In genomic region chr19:56265149-56265548, GRCm38 (mm10) we compare ENCODE assay signal across 12 mouse cellular contexts. TPM values are rescaled to one million over a fixed set of nuclear protein-coding genes. Genes with fewer than 3 reads are reported as not detected.
DNase-seq lines count a peak whose midpoint lies in the region; ATAC-seq and TF ChIP-seq lines count a peak whose summit lies in the region.
"Had no signal": no experiment of that assay in that cellular context is flagged by ENCODE, and none has a peak within 500 bp of the region (broad histone marks: within the 10 kb centered on the region; RNA-seq: fewer than 3 reads in every experiment).

No protein-coding gene starts in this region.

- TF ChIP-seq CTCF in hindbrain, postnatal 0 days (IDR thresholded peaks at IDR 0.05; ENCODE audit: low read depth): no peak

- no peaks in the 10 kb centered on the region for H3K9me3 ChIP-seq in heart, embryonic 12.5 days (replicated peaks)
- no peaks in the 10 kb centered on the region for H3K9me3 ChIP-seq in midbrain, embryonic 10.5 days (replicated peaks)
- H3K9me3 ChIP-seq in midbrain, embryonic 13.5 days: no peaks in the 10 kb centered on the region
- no peaks in the 10 kb centered on the region for H3K9me3 ChIP-seq in hindbrain, postnatal 0 days (ENCODE audit: low read length)
- H3K9me3 ChIP-seq: hindbrain, embryonic 12.5 days had no signal

- peak; percentile 26; the same call in 1 of the 2 replicates for ATAC-seq in heart, embryonic 12.5 days (ENCODE audit: insufficient number of reproducible peaks, low FRiP score)
- ATAC-seq in midbrain, embryonic 13.5 days: no peak
- ATAC-seq in hindbrain, postnatal 0 days: no peak

- H3K4me3 ChIP-seq in heart, embryonic 12.5 days: no peak overlapping the region
- H3K4me3 ChIP-seq in midbrain, embryonic 10.5 days: no peak overlapping the region
- no peak overlapping the region for H3K4me3 ChIP-seq in midbrain, embryonic 13.5 days (replicated peaks)
- H3K4me3 ChIP-seq in hindbrain, postnatal 0 days (ENCODE audit: low read length): no peak overlapping the region
- H3K4me3 ChIP-seq: hindbrain, embryonic 12.5 days had no signal

- H3K4me1 ChIP-seq in heart, embryonic 12.5 days (replicated peaks): peaks cover 15% of the 10 kb centered on the region
- H3K4me1 ChIP-seq in midbrain, embryonic 10.5 days: peaks cover 6% of the 10 kb centered on the region; the same call in 1 of the 2 replicates
- H3K4me1 ChIP-seq in midbrain, embryonic 13.5 days (replicated peaks): 0 out of 2 replicates have a peak, but pooled peaks cover 2% of the 10 kb centered on the region
- no peaks in the 10 kb centered on the region for H3K4me1 ChIP-seq in hindbrain, postnatal 0 days (ENCODE audit: insufficient read depth, low read length)
- H3K4me1 ChIP-seq: hindbrain, embryonic 12.5 days had no signal

- no peak overlapping the region for H3K27ac ChIP-seq in heart, embryonic 12.5 days (ENCODE audit: poor library complexity, severe bottlenecking)
- H3K27ac ChIP-seq in midbrain, embryonic 10.5 days (replicated peaks): 0 out of 2 replicates have a peak overlapping the region, but pooled peaks have one; percentile 23
- H3K27ac ChIP-seq in midbrain, embryonic 13.5 days: no peak overlapping the region
- H3K27ac ChIP-seq in hindbrain, postnatal 0 days: no peak overlapping the region
- H3K27ac ChIP-seq: hindbrain, embryonic 12.5 days had no signal

- H3K36me3 ChIP-seq in heart, embryonic 12.5 days: no peaks in the 10 kb centered on the region
- no peaks in the 10 kb centered on the region for H3K36me3 ChIP-seq in midbrain, embryonic 10.5 days
- H3K36me3 ChIP-seq in midbrain, embryonic 13.5 days: no peaks in the 10 kb centered on the region
- H3K36me3 ChIP-seq in hindbrain, postnatal 0 days (ENCODE audit: insufficient read depth, low read length): no peaks in the 10 kb centered on the region
- H3K36me3 ChIP-seq: hindbrain, embryonic 12.5 days had no signal

- H3K4me2 ChIP-seq in heart, embryonic 12.5 days: no peak overlapping the region
- H3K4me2 ChIP-seq in midbrain, embryonic 13.5 days (replicated peaks): no peak overlapping the region
- H3K4me2 ChIP-seq in hindbrain, postnatal 0 days (ENCODE audit: low read depth, low read length): no peak overlapping the region
- H3K4me2 ChIP-seq: hindbrain, embryonic 12.5 days had no signal

- 41% methylated on average over 5 of the region's 5 CpGs for WGBS in heart, embryonic 12.5 days
- 70% methylated on average over 5 of the region's 5 CpGs for WGBS in midbrain, embryonic 10.5 days
- 83% methylated on average over 5 of the region's 5 CpGs for WGBS in midbrain, embryonic 13.5 days
- WGBS in hindbrain, postnatal 0 days: 85% methylated on average over 5 of the region's 5 CpGs

- no peaks in the 10 kb centered on the region for H3K27me3 ChIP-seq in heart, embryonic 12.5 days (replicated peaks)
- H3K27me3 ChIP-seq in midbrain, embryonic 10.5 days (ENCODE audit: low read depth, poor library complexity, severe bottlenecking): no peaks in the 10 kb centered on the region
- H3K27me3 ChIP-seq in midbrain, embryonic 13.5 days: no peaks in the 10 kb centered on the region
- no peaks in the 10 kb centered on the region for H3K27me3 ChIP-seq in hindbrain, postnatal 0 days (ENCODE audit: insufficient read depth, low read length)
- H3K27me3 ChIP-seq: hindbrain, embryonic 12.5 days had no signal

- no peak for DNase-seq in heart, postnatal 14 days
- DNase-seq in midbrain, embryonic 10.5 days (ENCODE audit: low spot score): no peak
- peak; percentile 35 for DNase-seq in liver
- DNase-seq in thymus, postnatal 10 days (ENCODE audit: low spot score in 2 of 2): peak; percentile 11 to 20
- DNase-seq in hindbrain, postnatal 0 days (ENCODE audit: low spot score): no peak
- no peak for DNase-seq in layer of hippocampus, postnatal 25 days (ENCODE audit: extremely low spot score in 1 of 2, low spot score in 1 of 2)
- DNase-seq: cerebellum, postnatal 10 days had no signal

- H3K9ac ChIP-seq in heart, embryonic 12.5 days: no peak overlapping the region
- H3K9ac ChIP-seq in midbrain, embryonic 13.5 days (replicated peaks): no peak overlapping the region
- H3K9ac ChIP-seq in hindbrain, postnatal 0 days (replicated peaks; ENCODE audit: low read length): no peak overlapping the region
- H3K9ac ChIP-seq: hindbrain, embryonic 12.5 days had no signal

- intact Hi-C loops in heart, postnatal 14 days (cut with DNase I): no loop called here

RNA-seq across cellular contexts. Expression of gene Habp2, which starts 21.8 kb away (rescaled TPM):
- polyA plus RNA-seq in heart, embryonic 12.5 days (2016; fragmentation: Nextera tagmentation; extraction: Ambion mirVana): 1.1 and 1.9 TPM in 2 replicates
- not detected for total RNA-seq in heart, postnatal 14 days (2021)
- 0.06 TPM in 1 of 2 replicates, not detected in the other for polyA plus RNA-seq in midbrain, embryonic 10.5 days (2016; fragmentation: Nextera tagmentation; extraction: Ambion mirVana)
- 0.09 and 0.19 TPM in 2 replicates for polyA plus RNA-seq in midbrain, embryonic 13.5 days (2015; fragmentation: Nextera tagmentation; extraction: Ambion mirVana)
- total RNA-seq in hindbrain, postnatal 0 days (2014; rRNA removed): not detected in 2 replicates
- not detected in 2 replicates for polyA plus RNA-seq in hindbrain, postnatal 0 days (2015; fragmentation: Nextera tagmentation; extraction: Ambion mirVana)
- not detected for total RNA-seq in layer of hippocampus, postnatal 25 days (2021)
- polyA plus RNA-seq: brain, embryonic 14.5 days; limb, embryonic 14.5 days had no signal

Comparison
In these comparisons a context has a peak if more than half of its experiments do, and no peak if none do; other contexts are left out.
1. DNase-seq: peak in liver (single experiment) and thymus, postnatal 10 days (2 of 2); none in heart, postnatal 14 days (0 of 2), midbrain, embryonic 10.5 days (single experiment), hindbrain, postnatal 0 days (single experiment) and layer of hippocampus, postnatal 25 days (0 of 2).